12 mouse cellular contexts compared by ENCODE assay signal in the genomic region with DNA sequence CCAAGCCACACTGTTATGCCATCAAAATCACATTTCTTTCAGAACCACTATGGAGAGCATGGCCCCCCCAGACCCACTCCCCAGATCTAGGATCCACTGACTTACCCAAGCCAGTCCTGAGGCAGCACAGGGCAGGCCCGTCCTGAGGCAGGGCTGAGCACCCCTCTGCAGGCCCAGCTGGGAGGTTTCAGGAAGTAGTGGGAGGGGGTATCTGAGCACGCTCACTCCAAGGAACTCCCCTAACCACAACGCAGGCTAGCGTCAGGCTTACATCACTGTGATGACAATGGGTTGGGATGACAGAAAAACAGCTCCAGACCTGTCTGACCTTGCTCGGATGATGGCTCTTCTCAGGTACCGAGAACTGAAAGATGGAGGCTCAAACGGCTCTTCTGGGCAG. TPM values are rescaled to one million over a fixed set of nuclear protein-coding genes. Genes with fewer than 3 reads are reported as not detected.
DNase-seq lines count a peak whose midpoint lies in the region; ATAC-seq and TF ChIP-seq lines count a peak whose summit lies in the region.
"Had no signal": no experiment of that assay in that cellular context is flagged by ENCODE, and none has a peak within 500 bp of the region (broad histone marks: within the 10 kb centered on the region; RNA-seq: fewer than 3 reads in every experiment).

No protein-coding gene starts in this region.

- TF ChIP-seq CTCF in heart, postnatal 0 days (IDR thresholded peaks at IDR 0.05; ENCODE audit: low read depth), result no peak

- no peak for ATAC-seq in heart, postnatal 0 days (ENCODE audit: insufficient read depth, low read depth)
- peak; percentile 54; the same call in 1 of the 2 replicates for ATAC-seq in megakaryocyte-erythroid progenitor cell, adult 5-6 weeks (replicated peaks; ENCODE audit: low FRiP score, low TSS enrichment, poor library complexity, severe bottlenecking)
- no peak for ATAC-seq in forebrain, embryonic 16.5 days
- ATAC-seq: forebrain, embryonic 15.5 days had no signal

- peak overlapping the region; percentile 10; the same call in 1 of the 2 replicates for H3K4me2 ChIP-seq in heart, postnatal 0 days (ENCODE audit: low read depth, low read length)
- no peak overlapping the region for H3K4me2 ChIP-seq in forebrain, embryonic 16.5 days (ENCODE audit: low read length)
- H3K4me2 ChIP-seq: forebrain, embryonic 15.5 days had no signal

- TF ChIP-seq EP300 in heart, postnatal 0 days (IDR thresholded peaks at IDR 0.05; ENCODE audit: low read depth), result no peak

- H3K27ac ChIP-seq in heart, postnatal 0 days (ENCODE audit: low read depth), result no peak overlapping the region; the same call in 1 of the 2 replicates
- H3K27ac ChIP-seq in forebrain, embryonic 16.5 days (ENCODE audit: low read length), result no peak overlapping the region
- H3K27ac ChIP-seq: forebrain, embryonic 15.5 days had no signal

- WGBS in heart, postnatal 0 days, result 66% methylated on average over 7 of the region's 7 CpGs
- 75% methylated on average over 7 of the region's 7 CpGs for WGBS in forebrain, embryonic 16.5 days

- no peaks in the 10 kb centered on the region for H3K9me3 ChIP-seq in heart, postnatal 0 days (replicated peaks; ENCODE audit: control insufficient read depth, low read length)
- no peaks in the 10 kb centered on the region for H3K9me3 ChIP-seq in forebrain, embryonic 16.5 days (ENCODE audit: control insufficient read depth, low read length)
- H3K9me3 ChIP-seq: forebrain, embryonic 15.5 days had no signal

- no peaks in the 10 kb centered on the region for H3K4me1 ChIP-seq in heart, postnatal 0 days (ENCODE audit: control insufficient read depth, insufficient read depth)
- no peaks in the 10 kb centered on the region for H3K4me1 ChIP-seq in forebrain, embryonic 16.5 days (replicated peaks; ENCODE audit: control insufficient read depth, insufficient read depth, low read length)
- H3K4me1 ChIP-seq: forebrain, embryonic 15.5 days had no signal

- peak overlapping the region; percentile 8; the same call in 1 of the 2 replicates for H3K4me3 ChIP-seq in heart, postnatal 0 days (ENCODE audit: low read depth, low read length)
- no peak overlapping the region for H3K4me3 ChIP-seq in forebrain, embryonic 16.5 days (replicated peaks; ENCODE audit: low read length)
- H3K4me3 ChIP-seq: forebrain, embryonic 15.5 days had no signal

- no peaks in the 10 kb centered on the region for H3K27me3 ChIP-seq in heart, postnatal 0 days (ENCODE audit: control insufficient read depth, insufficient read depth, low read length)
- no peaks in the 10 kb centered on the region for H3K27me3 ChIP-seq in forebrain, embryonic 16.5 days (replicated peaks; ENCODE audit: control insufficient read depth, insufficient read depth, low read length)
- H3K27me3 ChIP-seq: forebrain, embryonic 15.5 days had no signal

- no peak for DNase-seq in heart, postnatal 0 days (ENCODE audit: low spot score)
- DNase-seq in heart, adult 9 months (ENCODE audit: low spot score in 2 of 2), result no peak
- DNase-seq in urinary bladder, adult 2 months (ENCODE audit: low spot score), result peak; percentile 16
- DNase-seq in urinary bladder, postnatal 25 days (ENCODE audit: low spot score), result no peak
- DNase-seq in urinary bladder, postnatal 10 days (ENCODE audit: low spot score), result no peak
- no peak for DNase-seq in left cerebral cortex, adult 11 months (ENCODE audit: low spot score)
- DNase-seq: heart, postnatal 36 days; lung, postnatal 10 days had no signal

- no peaks in the 10 kb centered on the region for H3K36me3 ChIP-seq in heart, postnatal 0 days (replicated peaks; ENCODE audit: control insufficient read depth, insufficient read depth, low read length)
- H3K36me3 ChIP-seq in forebrain, embryonic 16.5 days (ENCODE audit: control insufficient read depth, insufficient read depth), result no peaks in the 10 kb centered on the region
- H3K36me3 ChIP-seq: forebrain, embryonic 15.5 days had no signal

- H3K9ac ChIP-seq in heart, postnatal 0 days (replicated peaks; ENCODE audit: low read depth, low read length), result no peak overlapping the region
- H3K9ac ChIP-seq in forebrain, embryonic 16.5 days (replicated peaks; ENCODE audit: low read depth, low read length), result no peak overlapping the region
- H3K9ac ChIP-seq: forebrain, embryonic 15.5 days had no signal

RNA-seq across cellular contexts. Expression of a gene that starts 7.3 kb away (rescaled TPM):
- 0.38 TPM in 1 of 2 replicates, not detected in the other for total RNA-seq in heart, postnatal 0 days (2014; rRNA removed; ENCODE audit: low replicate concordance)
- polyA plus RNA-seq in heart, postnatal 0 days (2015; fragmentation: Nextera tagmentation; extraction: Ambion mirVana), result 0.04 TPM in 1 of 2 replicates, not detected in the other
- polyA plus RNA-seq in urinary bladder, adult 2 months (2012; rRNA removed), result 3.4 and 4.1 TPM in 2 replicates
- total RNA-seq in megakaryocyte-erythroid progenitor cell, adult 5-6 weeks (2014; fragmentation: Nextera tagmentation), result 4.5 and 5.1 TPM in 2 replicates
- 3.1 and 4.2 TPM in 2 replicates for total RNA-seq in megakaryocyte-erythroid progenitor cell, adult 5-6 weeks (2017)
- not detected in 2 replicates for polyA plus RNA-seq in forebrain, embryonic 16.5 days (2015; fragmentation: Nextera tagmentation; extraction: Ambion mirVana)
- polyA plus RNA-seq: forebrain, embryonic 15.5 days; neural tube, embryonic 14.5 days had no signal

RNA-seq across cellular contexts. Expression of a gene that starts 31.5 kb away (rescaled TPM):
- total RNA-seq in heart, postnatal 0 days (2014; rRNA removed; ENCODE audit: low replicate concordance), result 27.7 and 32.2 TPM in 2 replicates
- polyA plus RNA-seq in heart, postnatal 0 days (2015; fragmentation: Nextera tagmentation; extraction: Ambion mirVana), result 18.6 and 19.1 TPM in 2 replicates
- 17.0 and 22.2 TPM in 2 replicates for polyA plus RNA-seq in urinary bladder, adult 2 months (2012; rRNA removed)
- 71.1 and 82.7 TPM in 2 replicates for total RNA-seq in megakaryocyte-erythroid progenitor cell, adult 5-6 weeks (2014; fragmentation: Nextera tagmentation)
- 47.3 and 52.4 TPM in 2 replicates for total RNA-seq in megakaryocyte-erythroid progenitor cell, adult 5-6 weeks (2017)
- polyA plus RNA-seq in forebrain, embryonic 16.5 days (2015; fragmentation: Nextera tagmentation; extraction: Ambion mirVana), result 71.0 and 80.9 TPM in 2 replicates

RNA-seq across cellular contexts. Expression of a gene that starts 52.0 kb away (rescaled TPM):
- total RNA-seq in heart, postnatal 0 days (2014; rRNA removed; ENCODE audit: low replicate concordance), result 7.1 and 9.4 TPM in 2 replicates
- polyA plus RNA-seq in heart, postnatal 0 days (2015; fragmentation: Nextera tagmentation; extraction: Ambion mirVana), result 6.7 and 8.2 TPM in 2 replicates
- polyA plus RNA-seq in urinary bladder, adult 2 months (2012; rRNA removed), result 4.5 and 5.3 TPM in 2 replicates
- total RNA-seq in megakaryocyte-erythroid progenitor cell, adult 5-6 weeks (2014; fragmentation: Nextera tagmentation), result 0.74 and 1.2 TPM in 2 replicates
- total RNA-seq in megakaryocyte-erythroid progenitor cell, adult 5-6 weeks (2017), result 0.08 TPM in 1 of 2 replicates, not detected in the other
- polyA plus RNA-seq in forebrain, embryonic 16.5 days (2015; fragmentation: Nextera tagmentation; extraction: Ambion mirVana), result 14.3 and 17.3 TPM in 2 replicates

RNA-seq across cellular contexts. Expression of a gene that starts 58.3 kb away (rescaled TPM):
- total RNA-seq in heart, postnatal 0 days (2014; rRNA removed; ENCODE audit: low replicate concordance), result 6.8 and 10.5 TPM in 2 replicates
- polyA plus RNA-seq in heart, postnatal 0 days (2015; fragmentation: Nextera tagmentation; extraction: Ambion mirVana), result 2.3 and 2.4 TPM in 2 replicates
- polyA plus RNA-seq in urinary bladder, adult 2 months (2012; rRNA removed), result 40.7 and 65.9 TPM in 2 replicates
- total RNA-seq in megakaryocyte-erythroid progenitor cell, adult 5-6 weeks (2014; fragmentation: Nextera tagmentation), result not detected in 2 replicates
- not detected in 2 replicates for total RNA-seq in megakaryocyte-erythroid progenitor cell, adult 5-6 weeks (2017)
- 1.2 TPM in 2 replicates for polyA plus RNA-seq in forebrain, embryonic 16.5 days (2015; fragmentation: Nextera tagmentation; extraction: Ambion mirVana)
